Mouse (Mus musculus) right cerebral cortex, adult 2 months (tissue): Measurements from ENCODE around the gene Adamts17.

Experiments used
- DNase-seq, 2 experiments: peaks; one replicate each; pipeline ENCODE4 v3.0.0; 2021 to 2022; ENCODE audit warnings: low spot score in 2 of 2

Gene Adamts17

GRCm38 (mm10) chr7:66970235-66970634, 130.7 kb downstream of the Adamts17 start:
- no peak for DNase-seq

GRCm38 (mm10) chr7:66970974-66971373, 131.4 kb downstream of the Adamts17 start:
- DNase-seq: no peak

GRCm38 (mm10) chr7:66974859-66975258, 135.3 kb downstream of the Adamts17 start:
- DNase-seq: no peak

DNA sequence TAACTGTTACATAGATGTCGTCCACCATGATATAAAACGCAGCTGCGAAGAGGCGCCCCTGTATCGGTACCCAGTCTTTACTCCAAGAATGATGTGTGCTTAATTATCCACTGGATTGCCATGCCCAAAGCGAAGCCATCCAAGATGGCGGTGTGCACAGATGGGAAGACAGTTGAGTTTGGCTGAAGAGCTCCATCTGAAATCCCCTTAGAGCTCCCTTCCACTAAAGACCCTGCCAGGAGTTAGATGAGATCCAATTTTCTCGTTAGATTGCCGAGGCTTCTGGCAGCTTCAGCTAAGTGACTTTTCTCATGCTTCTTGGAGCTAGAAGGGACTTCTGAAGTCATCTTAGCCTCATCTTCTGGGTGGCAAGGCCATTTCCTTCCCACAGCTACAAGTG, 136.8 kb downstream of the Adamts17 start:
- DNase-seq: no peak

DNA sequence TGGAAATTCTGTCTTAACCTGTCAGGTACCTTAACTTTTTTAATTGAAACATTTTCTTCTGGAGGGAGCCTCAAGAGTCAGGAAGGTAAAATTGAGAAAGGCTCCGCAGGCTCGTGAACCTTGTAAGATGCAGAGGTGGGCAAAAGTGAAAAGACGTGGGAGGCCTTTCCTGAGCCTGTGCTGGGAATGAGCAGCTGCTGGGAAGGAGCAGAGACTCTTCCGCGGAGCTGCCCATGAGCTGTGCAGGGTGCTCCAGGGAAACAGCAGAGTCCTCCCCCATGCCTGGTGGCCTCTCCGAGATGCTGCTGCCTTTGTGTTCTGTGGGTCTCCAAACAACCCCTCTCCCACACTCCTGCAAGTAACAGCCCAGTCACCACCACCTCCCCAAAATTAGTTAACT, 142.1 kb downstream of the Adamts17 start:
- DNase-seq: peak in 1 of 2 experiments; percentile 29

DNA sequence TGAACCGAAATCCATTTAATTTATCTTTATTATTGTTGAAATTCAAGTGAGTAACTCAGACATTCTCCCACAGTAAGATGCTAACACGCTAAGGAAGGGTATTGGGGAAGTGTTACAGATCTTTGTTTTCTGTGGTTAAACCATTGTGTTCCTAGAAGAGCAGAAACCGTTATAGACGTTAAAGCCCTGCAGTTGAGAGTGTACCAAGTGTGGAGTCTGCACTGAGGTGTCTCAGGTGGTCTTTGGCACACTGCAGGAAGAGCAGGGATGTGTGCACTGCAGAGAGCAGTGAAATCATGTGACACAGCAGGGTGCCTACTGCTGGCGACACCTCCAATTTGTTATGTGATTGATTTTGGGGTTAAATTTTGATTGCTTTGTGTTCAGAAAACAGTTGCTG, 142.5 kb downstream of the Adamts17 start:
- DNase-seq: no peak

DNA sequence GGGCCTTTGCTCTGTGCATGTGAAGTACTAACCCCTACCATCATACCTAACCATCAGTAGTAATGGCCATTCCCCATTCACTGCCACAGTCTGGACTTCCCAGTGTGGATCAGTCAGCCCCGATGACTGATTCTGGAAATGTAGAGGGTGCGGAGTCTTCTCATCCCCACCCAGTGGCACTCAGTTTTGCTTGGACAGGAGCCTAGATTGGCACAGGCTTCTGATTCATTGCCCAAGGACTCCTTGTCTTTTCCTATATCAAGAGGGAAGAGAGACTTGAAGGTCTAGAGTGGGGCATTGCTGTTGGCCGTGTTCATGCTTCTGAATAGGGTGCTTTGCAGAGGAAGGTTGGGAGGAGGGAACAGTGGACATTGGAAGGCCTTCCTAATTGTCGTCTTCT, 148.1 kb downstream of the Adamts17 start:
- no peak for DNase-seq

- no peak for DNase-seq
Measured at GRCm38 (mm10) chr7:66988441-66988840, 148.9 kb downstream of the Adamts17 start.

DNA sequence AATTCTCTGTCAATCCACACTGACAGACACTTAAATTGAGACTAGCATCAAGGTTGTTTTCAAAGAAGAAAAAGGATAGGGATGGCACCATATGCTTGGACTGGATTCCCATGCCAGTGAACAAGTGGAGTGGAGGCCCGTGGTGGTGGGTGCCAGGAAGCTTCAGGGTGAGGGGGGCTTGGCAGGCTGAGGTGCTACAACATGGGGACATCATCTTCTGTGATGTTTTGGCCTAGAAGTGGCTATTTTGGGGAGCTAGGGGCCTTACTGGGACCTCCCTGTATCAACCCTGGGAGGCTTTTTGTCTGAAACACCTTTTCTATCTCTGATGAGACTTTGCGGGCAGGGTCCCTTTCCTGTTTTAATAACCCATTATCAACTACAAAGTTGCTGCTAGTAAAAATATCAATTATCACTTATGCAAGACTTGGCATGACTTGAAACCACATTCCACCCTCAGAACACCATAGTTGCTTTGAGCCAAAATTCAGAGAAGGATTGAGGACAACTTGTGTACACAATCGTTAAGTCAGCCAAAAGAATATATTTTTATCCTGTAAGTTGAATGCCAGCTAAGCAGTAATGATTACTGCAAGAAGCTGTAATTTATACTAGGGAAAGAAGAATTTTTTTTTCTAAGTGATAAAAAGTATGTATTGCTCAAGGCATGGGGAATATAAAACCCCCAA, 150.0 kb downstream of the Adamts17 start:
- DNase-seq: no peak

- no peak for DNase-seq
Measured at GRCm38 (mm10) chr7:66998821-66999220, 159.3 kb downstream of the Adamts17 start.

- DNase-seq: no peak
Measured at GRCm38 (mm10) chr7:67003648-67004047, 164.1 kb downstream of the Adamts17 start.

GRCm38 (mm10) chr7:67004220-67004619, 164.7 kb downstream of the Adamts17 start:
- no peak for DNase-seq

GRCm38 (mm10) chr7:67009841-67010240, 170.3 kb downstream of the Adamts17 start:
- DNase-seq: no peak

DNA sequence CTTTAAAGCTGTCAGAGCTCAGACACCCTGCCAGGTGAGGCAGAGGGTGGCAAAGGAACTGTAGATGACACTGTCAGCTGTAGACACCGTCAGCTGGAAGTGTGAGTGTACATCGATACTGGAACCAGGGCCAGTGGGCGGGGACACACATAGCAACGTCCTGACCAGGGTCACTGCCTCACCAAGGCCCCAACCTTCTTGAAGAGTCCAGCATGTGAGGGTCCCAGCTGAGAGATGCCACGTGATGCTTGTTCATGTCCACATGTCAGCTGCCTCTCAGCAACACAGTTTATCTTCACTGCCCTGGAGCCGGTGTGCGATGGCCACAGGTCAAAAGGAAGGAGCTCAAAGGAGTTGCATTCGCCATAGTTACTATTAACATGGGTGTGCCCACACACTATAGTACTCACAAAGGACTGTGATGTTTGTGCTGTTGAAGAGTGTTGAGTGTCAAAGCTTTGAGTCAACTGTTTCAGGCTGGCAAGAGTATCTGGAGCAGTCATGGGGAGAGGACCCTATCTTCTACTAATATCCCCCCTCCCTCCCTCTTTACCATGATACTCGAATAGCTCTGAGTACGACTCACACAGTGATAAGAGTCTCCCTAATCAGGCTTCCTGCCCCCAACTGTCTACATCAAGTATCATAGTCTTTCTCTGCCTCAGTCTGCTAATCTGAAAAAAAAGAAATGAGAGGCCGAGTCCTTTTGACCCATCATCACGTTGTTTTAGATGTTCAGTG, 172.6 kb downstream of the Adamts17 start:
- DNase-seq: no peak

- no peak for DNase-seq
Measured at GRCm38 (mm10) chr7:67013211-67013895, 173.8 kb downstream of the Adamts17 start.

- DNase-seq: no peak
Measured at GRCm38 (mm10) chr7:67019937-67020336, 180.4 kb downstream of the Adamts17 start.

- no peak for DNase-seq
Measured at GRCm38 (mm10) chr7:67026114-67027070, 186.9 kb downstream of the Adamts17 start.

DNA sequence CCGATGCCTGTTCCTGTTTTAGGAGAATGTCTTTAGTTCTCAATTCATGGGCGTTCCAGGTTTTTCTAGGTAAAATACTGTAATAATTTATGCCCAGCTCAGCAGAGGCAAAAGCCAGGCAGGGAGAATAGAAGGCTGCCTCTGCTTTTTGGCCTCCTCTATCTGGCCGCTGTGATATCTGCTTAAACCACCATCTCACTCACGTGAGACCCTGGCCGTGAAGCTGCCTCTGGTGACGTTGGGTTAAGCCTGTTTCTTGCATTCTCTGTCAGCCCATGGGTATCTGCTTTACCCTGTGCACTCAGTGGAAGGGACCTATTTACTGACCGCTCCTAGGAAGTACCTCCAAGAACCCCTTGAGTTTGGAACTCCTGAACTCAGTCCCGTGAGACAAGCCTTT, 187.7 kb downstream of the Adamts17 start:
- DNase-seq: no peak

- DNase-seq: no peak
Measured at GRCm38 (mm10) chr7:67027696-67028095, 188.2 kb downstream of the Adamts17 start.

- no peak for DNase-seq
Measured at GRCm38 (mm10) chr7:67028902-67029301, 189.4 kb downstream of the Adamts17 start.

- DNase-seq: no peak
Measured at GRCm38 (mm10) chr7:67029481-67029880, 189.9 kb downstream of the Adamts17 start.

DNA sequence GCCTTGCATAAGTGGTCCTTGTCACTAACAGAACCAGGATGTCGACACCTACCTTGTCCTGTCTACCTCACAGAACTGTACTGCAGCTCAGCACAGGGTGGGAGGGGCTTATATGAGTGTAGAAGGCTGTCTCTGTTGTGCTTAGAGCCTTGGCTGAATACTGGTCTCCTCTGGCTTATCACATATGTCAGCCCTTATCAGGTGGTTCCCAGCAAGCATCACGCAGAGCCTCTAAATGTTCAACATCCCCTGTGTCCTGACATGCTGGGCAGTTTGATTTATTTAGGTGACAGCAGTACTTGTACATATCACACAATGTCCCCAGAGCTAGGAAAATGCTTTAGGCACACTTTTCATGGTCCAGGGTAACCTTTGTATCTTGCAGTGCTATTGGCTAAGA, 191.7 kb downstream of the Adamts17 start:
- no peak for DNase-seq
